Mouse (Mus musculus) heart, embryonic 14.5 days (tissue): ENCODE results near the gene Gpc5. TPM values are rescaled to one million over a fixed set of nuclear protein-coding genes. Genes with fewer than 3 reads are reported as not detected.

ENCODE experiments used
- ATAC-seq: fragments of 200-750 bp; cut with Nextera tagmentation; 2 replicates; pipeline ENCODE4 v1.8.0; 2017; ENCODE audit warnings: low read depth, moderate TSS enrichment; ENCODE audit not compliant: insufficient number of reproducible peaks, insufficient read depth, low FRiP score
- H3K27ac ChIP-seq, 2 experiments: fragments of 200-500 bp in 1 of 2; fragments of 300-500 bp in 1 of 2; sonication (generic) in 1 of 2; replicated peaks in 1 of 2; 2 replicates each; pipeline ENCODE4 v1.5.1; 2012 to 2014; ENCODE audit warnings: low read depth in 2 of 2, low read length in 2 of 2, control low read depth in 1 of 2, mild to moderate bottlenecking in 1 of 2, mixed read lengths in 1 of 2; ENCODE audit not compliant: control insufficient read depth in 1 of 2, insufficient read depth in 1 of 2
- H3K27me3 ChIP-seq: fragments of 300-500 bp; sonication (generic); 2 replicates; pipeline ENCODE4 v1.6.1; 2014; ENCODE audit warnings: mild to moderate bottlenecking, low read length, control low read depth; ENCODE audit not compliant: control insufficient read depth, insufficient read depth
- H3K36me3 ChIP-seq: fragments of 300-500 bp; sonication (generic); 2 replicates; pipeline ENCODE4 v1.6.1; 2014; ENCODE audit warnings: mild to moderate bottlenecking, control low read depth, low read length, mixed read lengths; ENCODE audit not compliant: control insufficient read depth, insufficient read depth
- H3K4me1 ChIP-seq, 2 experiments: fragments of 200-500 bp in 1 of 2; fragments of 300-500 bp in 1 of 2; sonication (generic) in 1 of 2; 2 replicates each; pipeline ENCODE4 v1.6.1; 2012 to 2014; ENCODE audit warnings: low read length in 2 of 2, control low read depth in 1 of 2, mixed read lengths in 1 of 2; ENCODE audit not compliant: control insufficient read depth in 2 of 2, insufficient read depth in 2 of 2
- H3K4me2 ChIP-seq: fragments of 300-500 bp; sonication (generic); 2 replicates; pipeline ENCODE4 v1.6.1; 2014; ENCODE audit warnings: mild to moderate bottlenecking, low read length
- H3K4me3 ChIP-seq, 2 experiments: fragments of 200-500 bp in 1 of 2; fragments of 300-500 bp in 1 of 2; sonication (generic) in 1 of 2; 2 replicates each; pipeline ENCODE4 v1.5.1; 2012 to 2014; ENCODE audit warnings: low read length in 2 of 2, mild to moderate bottlenecking in 2 of 2, control low read depth in 1 of 2, low read depth in 1 of 2, moderate library complexity in 1 of 2; ENCODE audit not compliant: control insufficient read depth in 1 of 2, insufficient read depth in 1 of 2
- H3K9ac ChIP-seq: fragments of 300-500 bp; sonication (generic); 2 replicates; pipeline ENCODE4 v1.6.1; 2014; ENCODE audit warnings: mild to moderate bottlenecking, low read length
- H3K9me3 ChIP-seq: fragments of 300-500 bp; sonication (generic); 2 replicates; pipeline ENCODE4 v1.6.1; 2016; ENCODE audit warnings: low read length, control low read depth; ENCODE audit not compliant: control insufficient read depth
- WGBS: fragments of 180-500 bp; shearing (Covaris S2); extraction: QIAGEN DNeasy Blood & Tissue Kit; methylation state at CpG from one replicate; pipeline ENCODE4 v1.1.7; 2014; 5-methylcytosine and 5-hydroxymethylcytosine counted together
- polyA plus RNA-seq: library from polyadenylated mRNA; unstranded; fragments of >200 nt; fragmentation: Nextera tagmentation; extraction: Ambion mirVana; gene quantifications from 2 replicates; pipeline ENCODE4 v1.2.1, GENCODE M21; 2014

Gpc5 gene
- 0.22 and 0.32 TPM in 2 replicates for polyA plus RNA-seq

- WGBS: under 1% methylated on average over 29 of the region's 31 CpGs
- Histone ChIP-seq H3K27me3 (peaks cover 27% of the 10 kb centered on the region), H3K4me2 (peak within 1 kb of the TSS; percentile 91), H3K36me3 (no peaks in the 10 kb centered on the region), H3K27ac (no peak within 1 kb of the TSS), H3K9ac (peak within 1 kb of the TSS; percentile 45), H3K4me1 (peaks cover 0 to 13% of the 10 kb centered on the region in 2 experiments; a peak in 2 of 4 replicates), H3K4me3 (peak within 1 kb of the TSS; percentile 59 to 61), H3K9me3 (no peaks in the 10 kb centered on the region)
- ATAC-seq: peak; percentile 98
These were observed at the start of gene Gpc5 for GRCm38 (mm10) chr14:115092081-115092480. Gpc5 (plus strand) TSS chr14:115092215.

- H3K36me3 ChIP-seq: peaks cover 49% of the 10 kb centered on the region
- H3K4me2 ChIP-seq: peak overlapping the region; percentile 95
- H3K9ac ChIP-seq: peak overlapping the region; percentile 99
- peak overlapping the region; percentile 93 to 99 for H3K4me3 ChIP-seq
- no peaks in the 10 kb centered on the region for H3K27me3 ChIP-seq
- ATAC-seq: no peak
- WGBS: 2% methylated on average over 4 of the region's 4 CpGs
- H3K9me3 ChIP-seq: no peaks in the 10 kb centered on the region
- H3K4me1 ChIP-seq: peaks cover 2 to 24% of the 10 kb centered on the region in 2 experiments
- H3K27ac ChIP-seq: peak overlapping the region; percentile 85 to 95; a peak in 2 of 4 replicates
These were observed 49.4 kb upstream of the Gpc5 start for GRCm38 (mm10) chr14:115042660-115043059.

- peaks cover 62% of the 10 kb centered on the region for H3K36me3 ChIP-seq
- H3K4me2 ChIP-seq: peak overlapping the region; percentile 95
These were observed 48.0 kb upstream of the Gpc5 start for GRCm38 (mm10) chr14:115044016-115044415.

GRCm38 (mm10) chr14:115045712-115046111 lies 46.3 kb upstream of the Gpc5 start:
- Histone ChIP-seq H3K4me3 (no peak overlapping the region), H3K27ac (no peak overlapping the region), H3K4me1 (peaks cover 2 to 24% of the 10 kb centered on the region in 2 experiments), H3K36me3 (peaks cover 62% of the 10 kb centered on the region), H3K9me3 (no peaks in the 10 kb centered on the region), H3K9ac (no peak overlapping the region), H3K4me2 (no peak overlapping the region), H3K27me3 (no peaks in the 10 kb centered on the region)
- no peak for ATAC-seq
- 95% methylated on average over 3 of the region's 3 CpGs for WGBS

More at GRCm38 (mm10) chr14:115044016-115044415, 48.0 kb upstream of the Gpc5 start:
- Histone ChIP-seq H3K4me3 (no peak overlapping the region), H3K27me3 (no peaks in the 10 kb centered on the region), H3K27ac (no peak overlapping the region), H3K4me1 (peaks cover 2 to 24% of the 10 kb centered on the region in 2 experiments), H3K9ac (no peak overlapping the region), H3K9me3 (no peaks in the 10 kb centered on the region)
- WGBS: 85% methylated on average over 5 of the region's 5 CpGs
- ATAC-seq: no peak

- Histone ChIP-seq H3K4me1 (peaks cover 2 to 24% of the 10 kb centered on the region in 2 experiments), H3K4me3 (no peak overlapping the region), H3K4me2 (no peak overlapping the region), H3K36me3 (peaks cover 62% of the 10 kb centered on the region), H3K27me3 (no peaks in the 10 kb centered on the region), H3K9me3 (no peaks in the 10 kb centered on the region), H3K27ac (no peak overlapping the region), H3K9ac (no peak overlapping the region)
- 86% methylated on average over 3 of the region's 3 CpGs for WGBS
- ATAC-seq: no peak
These were observed 44.7 kb upstream of the Gpc5 start for GRCm38 (mm10) chr14:115047316-115047715.

- no peak for ATAC-seq
- 63% methylated on average over 5 of the region's 5 CpGs for WGBS
- H3K9me3 ChIP-seq: no peaks in the 10 kb centered on the region
- H3K36me3 ChIP-seq: peaks cover 57% of the 10 kb centered on the region
- H3K4me2 ChIP-seq: no peak overlapping the region
- H3K9ac ChIP-seq: no peak overlapping the region
- H3K4me3 ChIP-seq: no peak overlapping the region
- H3K27ac ChIP-seq: no peak overlapping the region
- H3K27me3 ChIP-seq: no peaks in the 10 kb centered on the region
- peaks cover 2 to 18% of the 10 kb centered on the region in 2 experiments; a peak in 3 of 4 replicates for H3K4me1 ChIP-seq
These were observed 43.8 kb upstream of the Gpc5 start for GRCm38 (mm10) chr14:115047990-115048862.

- ATAC-seq: no peak
These were observed 43.0 kb upstream of the Gpc5 start for GRCm38 (mm10) chr14:115048863-115049566.

More at GRCm38 (mm10) chr14:115048863-115049566, 43.0 kb upstream of the Gpc5 start:
- H3K4me2 ChIP-seq: no peak overlapping the region
- H3K4me3 ChIP-seq: no peak overlapping the region
- H3K36me3 ChIP-seq: peaks cover 49% of the 10 kb centered on the region
- no peak overlapping the region for H3K9ac ChIP-seq
- H3K4me1 ChIP-seq: peaks cover 0 to 10% of the 10 kb centered on the region in 2 experiments; a peak in 2 of 4 replicates
- 39% methylated on average over 5 of the region's 5 CpGs for WGBS
- no peaks in the 10 kb centered on the region for H3K9me3 ChIP-seq
- H3K27ac ChIP-seq: no peak overlapping the region; a peak in 1 of 4 replicates
- no peaks in the 10 kb centered on the region for H3K27me3 ChIP-seq
